Mouse (Mus musculus): ENCODE results near the gene Rims4.

GRCm38 (mm10) chr2:163953622-163954310 lies 35.3 kb upstream of the Rims4 start:
- TF ChIP-seq CTCF (IDR thresholded peaks at IDR 0.05; ENCODE audit: borderline replicate concordance, insufficient read depth, low read length) (no peak), POLR2A (IDR thresholded peaks at IDR 0.05; ENCODE audit: low read depth, low read length) (no peak)

Data from embryonic fibroblast, embryonic 13.5 days (primary cell).